Mouse (Mus musculus): Measurements from ENCODE around the gene Pikfyve.
"Not testable (repeated sequence)": the region's sequence is repeated elsewhere in the genome, so short reads cannot be mapped to it uniquely, and the experiment has no call there.

DNA sequence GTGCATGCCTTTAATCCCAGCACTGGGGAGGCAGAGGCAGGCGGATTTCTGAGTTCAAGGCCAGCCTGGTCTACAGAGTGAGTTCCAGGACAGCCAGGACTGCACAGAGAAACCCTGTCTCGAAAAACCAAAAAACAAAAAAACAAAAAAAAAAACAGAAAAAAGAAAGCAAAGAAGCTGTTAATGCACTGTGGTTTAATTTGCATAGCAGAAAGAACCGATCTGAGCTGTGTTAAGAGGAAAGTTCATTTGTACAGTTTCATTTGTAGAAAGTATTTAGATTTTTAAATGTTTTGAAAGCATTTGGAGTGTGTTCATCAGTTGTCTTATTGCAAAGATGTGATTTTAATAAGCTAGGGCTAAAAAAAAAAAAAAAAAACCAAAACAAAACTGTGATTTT lies 43.3 kb downstream of the Pikfyve start:
- not testable (repeated sequence) for TF ChIP-seq ZC3H11A (IDR thresholded peaks at IDR 0.05; ENCODE audit: borderline replicate concordance, low read depth, low read length); ZNF384 (IDR thresholded peaks at IDR 0.05; ENCODE audit: low read depth, low read length); CHD2 (IDR thresholded peaks at IDR 0.05; ENCODE audit: low read depth, low read length); HCFC1 (IDR thresholded peaks at IDR 0.05; ENCODE audit: borderline replicate concordance, insufficient read depth, low read length)

Data from ES-E14 (cell line).